Mouse (Mus musculus) megakaryocyte, embryonic 14.5 days (primary cell): Measurements from ENCODE around the gene Impg2.

Experiments
- FLI1 ChIP-seq: IDR thresholded peaks from 2 replicates; pipeline ENCODE4 v1.6.1; 2012; ENCODE audit warnings: low read length, inconsistent platforms, mixed read lengths
- GATA1 ChIP-seq: IDR thresholded peaks from 3 replicates; pipeline ENCODE4 v1.6.1; 2012; ENCODE audit warnings: mixed read lengths, low read length, inconsistent platforms, borderline replicate concordance

DNA sequence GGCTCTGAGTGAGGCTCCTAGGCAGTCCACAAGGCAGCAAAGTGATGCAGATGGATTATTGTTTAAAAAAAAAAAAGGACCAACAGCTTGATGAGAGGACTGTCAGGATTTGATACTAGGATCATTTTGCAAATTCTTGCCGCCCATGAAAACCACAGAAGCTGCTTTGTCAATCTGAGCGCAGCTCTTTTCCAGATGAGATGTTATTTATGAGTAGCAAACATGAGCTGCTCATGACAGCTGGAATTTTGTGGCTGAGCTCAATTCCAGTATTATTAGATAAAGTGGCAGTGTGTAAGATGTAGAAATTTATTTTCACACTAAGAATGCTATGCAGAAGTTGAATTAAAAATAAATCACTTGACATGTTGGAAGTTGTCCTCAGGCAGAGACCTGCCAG, 94.7 kb downstream of the Impg2 start:
- TF ChIP-seq FLI1 = no peak
- no peak for TF ChIP-seq GATA1
